Mouse (Mus musculus): ENCODE data around the gene Mast1.

GRCm38 (mm10) chr8:84908421-84909161, 28.6 kb downstream of the Mast1 start, which contains the start of gene Dnase2a:
- peak; percentile 57 for TF ChIP-seq POLR2A (IDR thresholded peaks at IDR 0.05; ENCODE audit: insufficient read length, low read depth)
- TF ChIP-seq MAX (IDR thresholded peaks at IDR 0.05; ENCODE audit: low read depth): no peak
- no peak for TF ChIP-seq CEBPB (IDR thresholded peaks at IDR 0.05; ENCODE audit: insufficient read depth, poor library complexity, severe bottlenecking)
- no peak for TF ChIP-seq TCF3 (IDR thresholded peaks at IDR 0.05; ENCODE audit: insufficient read length, low read depth)
- TF ChIP-seq TCF12 (IDR thresholded peaks at IDR 0.05; ENCODE audit: insufficient read depth, poor library complexity, severe bottlenecking): no peak
- TF ChIP-seq MYOG (IDR thresholded peaks at IDR 0.05; ENCODE audit: control insufficient read depth in 1 of 3, insufficient read depth in 1 of 3, insufficient read length in 2 of 3, low read depth in 2 of 3): no peak
- TF ChIP-seq MYOD1 (IDR thresholded peaks at IDR 0.05; ENCODE audit: control insufficient read depth in 1 of 3, insufficient read length in 2 of 3, low read depth in 2 of 3): no peak
- TF ChIP-seq USF1 (IDR thresholded peaks at IDR 0.05; ENCODE audit: low read depth): peak; percentile 95
- no peak for TF ChIP-seq E2F4 (IDR thresholded peaks at IDR 0.05; ENCODE audit: insufficient read depth)
